Mouse (Mus musculus): ENCODE results near the gene Dner.
A peak's percentile ranks its signal among the peaks of the same experiment; 100 is the strongest.
"Not testable (repeated sequence)": the region's sequence is repeated elsewhere in the genome, so short reads cannot be mapped to it uniquely, and the experiment has no call there.

Gene Dner

DNA sequence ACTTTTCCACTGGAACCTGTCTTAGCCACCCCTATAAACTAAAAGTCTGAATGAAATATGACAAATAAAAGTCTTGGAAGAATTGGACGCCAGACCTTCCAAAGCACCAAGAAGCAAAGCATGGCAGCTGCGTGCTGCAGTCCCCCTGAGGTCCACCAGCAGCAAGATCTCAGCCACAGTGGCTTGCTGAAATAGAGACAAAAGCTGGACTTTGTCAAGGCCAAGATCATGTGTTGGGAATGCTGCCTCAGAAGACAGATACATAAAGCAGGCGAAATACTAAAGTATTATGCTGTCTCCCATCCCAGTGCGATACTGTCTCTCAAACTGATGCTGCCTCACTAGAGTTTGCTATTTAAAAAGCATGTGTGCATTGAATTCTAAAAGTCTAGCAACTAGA lies 296.9 kb downstream of the Dner start:
- no peak for DNase-seq (ENCODE audit: low read depth, low spot score)

DNA sequence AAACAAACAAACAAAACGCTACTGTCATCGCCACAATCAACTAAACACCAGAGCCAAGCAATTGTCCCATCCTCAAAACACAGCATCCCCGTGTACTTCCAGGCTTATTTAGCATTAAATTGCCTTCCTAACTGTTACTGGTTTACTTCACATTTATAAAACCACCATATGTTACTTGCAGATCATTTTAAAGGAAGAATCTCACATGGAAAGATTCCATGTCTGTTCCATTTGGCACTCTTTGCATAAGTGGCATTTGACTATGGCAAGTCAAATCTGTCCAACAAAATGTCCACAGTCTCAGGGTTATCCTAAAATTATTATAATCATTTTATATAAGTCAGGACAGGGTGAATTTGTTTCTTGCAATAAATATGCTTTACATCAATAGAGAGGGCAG lies 299.2 kb downstream of the Dner start:
- DNase-seq (ENCODE audit: low read depth, low spot score), result no peak

DNA sequence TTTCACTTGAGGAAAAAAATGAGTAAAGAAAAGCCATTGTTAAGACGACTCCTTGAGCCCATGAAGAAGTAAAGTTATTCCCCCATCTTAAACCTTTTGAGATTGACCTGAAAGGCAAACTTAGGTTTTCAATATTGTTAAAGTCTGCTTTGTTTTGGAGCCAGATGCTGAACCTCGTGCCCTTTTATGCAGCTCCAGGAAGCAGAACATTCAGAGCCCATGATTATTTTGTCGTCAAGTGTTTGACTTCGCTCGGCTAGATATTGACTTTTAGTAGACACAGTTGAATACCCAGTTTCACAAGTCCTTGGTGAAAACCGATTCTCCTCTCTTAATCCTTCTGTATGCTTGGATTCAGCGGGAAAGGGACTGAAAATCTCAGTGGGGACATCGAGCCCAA lies 300.1 kb downstream of the Dner start:
- no peak for DNase-seq (ENCODE audit: low read depth, low spot score)

DNA sequence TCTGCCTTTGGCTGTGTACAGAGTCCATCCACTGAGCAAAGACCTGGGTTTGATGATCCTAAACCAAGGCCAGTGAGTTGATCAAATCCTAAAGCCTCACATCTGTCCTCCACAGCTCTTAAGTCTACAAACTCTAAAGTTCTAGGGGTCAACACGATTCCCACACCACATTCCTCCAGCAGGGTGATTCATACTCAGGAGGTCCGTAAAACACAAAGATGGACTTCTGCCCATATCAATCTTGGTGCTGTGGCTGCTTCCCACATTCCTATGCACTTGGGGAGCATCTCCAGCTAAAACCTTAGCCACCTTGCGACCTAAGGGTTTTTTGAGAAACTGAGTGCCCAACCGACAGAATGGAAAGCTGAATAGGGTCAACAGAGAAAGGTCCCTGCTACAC lies 305.1 kb downstream of the Dner start:
- DNase-seq (ENCODE audit: low read depth, low spot score), result no peak

DNA sequence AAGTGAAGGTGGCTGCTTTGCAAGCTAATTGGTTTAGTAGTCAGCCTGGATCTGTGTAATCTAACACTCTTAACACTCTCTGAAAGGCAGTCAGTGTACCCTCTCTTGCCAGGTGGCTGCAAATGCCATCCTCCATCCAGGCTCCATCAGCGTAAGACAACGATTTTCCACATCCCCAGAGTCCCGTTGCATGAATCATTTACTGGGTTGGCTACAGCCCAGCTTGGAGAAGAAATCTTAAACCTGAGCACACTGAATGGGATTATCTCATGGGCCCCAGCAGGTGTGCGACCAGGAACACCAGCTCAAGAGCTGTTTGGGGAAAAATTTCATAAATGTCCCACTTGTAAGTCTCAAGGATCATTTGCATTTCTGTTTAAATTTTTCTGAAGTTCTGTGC lies 308.4 kb downstream of the Dner start:
- no peak for DNase-seq (ENCODE audit: low read depth, low spot score)

DNA sequence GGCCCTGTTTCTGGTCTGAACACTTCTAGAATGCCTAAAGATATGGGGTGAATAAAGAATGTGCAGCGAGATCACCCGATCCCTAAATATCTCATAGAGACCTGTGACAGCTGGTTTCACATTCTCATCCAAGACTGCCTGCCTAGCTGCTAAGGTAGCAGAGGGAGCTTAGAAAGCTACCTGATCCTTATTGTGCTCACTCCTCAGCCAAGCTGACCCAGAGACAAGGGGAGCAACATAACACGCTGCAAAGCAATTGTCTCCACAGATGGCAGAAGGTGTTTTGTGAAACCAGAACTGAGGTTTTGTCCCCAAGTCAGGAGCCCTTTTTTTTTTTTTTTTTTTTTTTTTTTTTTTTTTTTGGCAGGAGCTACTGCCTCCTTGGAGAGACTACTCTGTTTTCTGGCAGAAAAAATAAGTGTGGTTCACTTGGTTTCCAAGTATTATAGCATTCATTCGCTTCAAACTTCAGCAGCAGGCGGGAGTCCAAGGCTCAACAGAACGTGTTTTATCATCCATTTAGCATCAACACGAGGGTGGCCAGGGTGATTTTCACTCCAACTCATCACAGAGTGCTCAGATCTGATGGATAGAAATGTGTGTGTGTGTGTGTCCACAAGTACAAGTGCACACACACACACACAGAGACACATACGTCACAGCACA lies 309.4 kb downstream of the Dner start:
- DNase-seq (ENCODE audit: low read depth, low spot score), result no peak

DNA sequence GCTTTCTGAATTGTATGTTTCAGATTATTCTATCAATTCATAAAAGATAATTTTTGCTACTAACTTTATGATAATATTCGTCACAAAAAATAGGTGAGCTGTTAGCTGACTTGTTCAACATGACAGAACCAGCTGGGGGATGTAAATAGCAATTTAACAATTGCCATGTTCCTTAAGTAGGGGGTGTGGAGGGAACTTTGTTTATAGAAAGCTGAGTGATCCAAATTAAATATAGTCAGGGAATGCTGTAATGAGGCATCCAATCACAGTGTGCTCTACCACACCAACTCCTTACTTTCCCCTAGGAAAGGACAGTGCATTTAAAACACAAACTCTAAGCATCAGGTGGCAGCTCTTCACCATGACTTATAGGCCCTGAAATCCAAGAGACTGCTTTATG lies 313.3 kb downstream of the Dner start:
- DNase-seq (ENCODE audit: low read depth, low spot score), result no peak

DNA sequence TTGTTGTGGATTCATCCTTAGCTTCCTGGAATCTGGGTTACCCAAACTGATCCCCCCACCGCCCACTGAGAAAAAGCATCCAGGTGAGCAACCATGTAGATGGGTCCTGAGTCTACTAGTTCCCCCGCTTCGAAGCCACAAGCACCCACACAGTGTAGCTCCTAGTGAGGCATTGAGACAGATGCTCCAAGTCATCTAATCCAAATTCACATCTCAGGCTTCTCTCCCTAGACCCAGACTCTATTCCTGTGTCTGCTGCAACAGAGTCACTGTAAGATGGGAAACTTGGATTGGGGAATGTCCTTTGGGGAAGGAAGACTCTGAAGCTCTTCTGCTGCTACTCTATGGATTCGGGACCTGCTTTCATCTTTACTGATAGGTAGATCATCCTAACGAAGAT lies 314.0 kb downstream of the Dner start:
- DNase-seq (ENCODE audit: low read depth, low spot score), result no peak

DNA sequence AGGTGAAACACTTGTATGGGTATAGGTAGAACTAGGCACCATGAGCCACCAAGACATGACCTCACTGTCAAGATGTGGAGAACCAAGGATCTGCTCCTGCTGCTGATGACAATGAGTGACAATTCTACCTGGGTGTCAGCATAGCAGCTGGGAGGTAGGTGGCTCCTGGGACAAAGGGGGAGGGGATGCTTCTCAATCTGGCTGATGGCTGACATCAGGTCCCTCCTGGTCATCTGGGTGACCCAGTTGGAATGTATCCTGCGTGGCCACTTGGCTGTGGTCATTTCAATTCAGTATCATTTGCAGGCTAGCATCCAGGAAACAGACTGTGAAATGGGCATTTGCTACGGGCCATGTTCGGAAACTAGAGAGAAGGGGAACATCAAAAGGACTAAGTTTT lies 315.1 kb downstream of the Dner start:
- no peak for DNase-seq (ENCODE audit: low read depth, low spot score)

DNA sequence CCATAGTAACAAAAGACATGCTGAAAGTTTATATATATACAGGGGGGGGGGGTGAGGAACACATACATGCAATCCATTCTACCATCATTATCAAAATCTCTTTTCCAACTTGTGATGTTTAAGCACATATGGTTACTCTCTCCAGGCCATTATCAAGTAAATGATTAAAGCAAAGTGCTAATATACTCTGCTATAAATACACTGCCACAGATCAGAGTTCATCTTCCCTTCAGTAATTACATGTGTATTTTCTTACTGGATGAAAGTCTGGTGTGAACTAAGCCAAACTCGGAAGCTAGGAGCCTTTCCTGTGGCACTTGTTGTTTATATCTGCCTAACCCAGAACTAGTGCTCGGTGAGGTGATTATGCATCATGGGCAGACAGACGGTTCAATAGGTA lies 328.3 kb downstream of the Dner start:
- DNase-seq (ENCODE audit: low read depth, low spot score), result no peak

DNA sequence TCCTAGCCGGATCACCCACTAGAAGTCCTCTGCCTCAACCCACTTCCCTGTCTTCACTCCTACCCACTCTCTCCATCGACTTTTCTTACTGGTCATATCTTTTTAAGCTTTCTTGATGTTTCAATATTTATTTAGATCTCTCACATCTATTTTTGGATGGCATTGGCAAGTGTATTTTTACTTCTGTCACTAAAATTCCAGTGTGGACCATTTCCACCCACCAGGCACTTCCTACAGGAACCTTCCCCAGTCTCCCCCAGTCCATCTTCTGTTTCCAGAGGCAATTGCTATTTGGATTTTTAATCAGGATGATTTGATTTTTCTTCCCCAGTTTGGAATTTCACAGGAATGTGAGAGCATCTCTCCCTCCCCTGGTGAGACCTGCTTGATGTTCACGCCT lies 329.5 kb downstream of the Dner start:
- DNase-seq (ENCODE audit: low read depth, low spot score), result no peak

DNA sequence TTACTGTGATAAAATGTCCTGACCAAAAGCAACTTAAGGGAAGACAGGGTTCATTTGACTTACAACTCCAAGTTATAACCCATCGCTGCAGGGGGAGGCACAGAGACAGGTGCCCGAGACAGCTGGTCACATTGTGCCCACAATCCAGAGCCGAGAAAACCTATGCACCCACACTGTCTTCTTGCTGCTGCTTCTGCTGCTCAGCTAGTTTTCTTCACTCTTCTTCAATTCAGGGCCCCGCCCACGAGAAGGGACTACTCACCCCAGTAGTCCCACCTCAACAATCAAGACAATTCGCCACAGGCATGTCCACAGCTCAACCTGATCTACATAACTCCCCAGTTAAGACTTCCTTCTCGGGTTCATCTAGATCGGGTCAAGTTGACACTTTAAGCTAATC lies 332.1 kb downstream of the Dner start, which contains the start of gene Pid1:
TSS of gene Pid1 (minus strand) at position 214 of the 400 bp plus-strand sequence.
- DNase-seq (ENCODE audit: low read depth, low spot score), result no peak

DNA sequence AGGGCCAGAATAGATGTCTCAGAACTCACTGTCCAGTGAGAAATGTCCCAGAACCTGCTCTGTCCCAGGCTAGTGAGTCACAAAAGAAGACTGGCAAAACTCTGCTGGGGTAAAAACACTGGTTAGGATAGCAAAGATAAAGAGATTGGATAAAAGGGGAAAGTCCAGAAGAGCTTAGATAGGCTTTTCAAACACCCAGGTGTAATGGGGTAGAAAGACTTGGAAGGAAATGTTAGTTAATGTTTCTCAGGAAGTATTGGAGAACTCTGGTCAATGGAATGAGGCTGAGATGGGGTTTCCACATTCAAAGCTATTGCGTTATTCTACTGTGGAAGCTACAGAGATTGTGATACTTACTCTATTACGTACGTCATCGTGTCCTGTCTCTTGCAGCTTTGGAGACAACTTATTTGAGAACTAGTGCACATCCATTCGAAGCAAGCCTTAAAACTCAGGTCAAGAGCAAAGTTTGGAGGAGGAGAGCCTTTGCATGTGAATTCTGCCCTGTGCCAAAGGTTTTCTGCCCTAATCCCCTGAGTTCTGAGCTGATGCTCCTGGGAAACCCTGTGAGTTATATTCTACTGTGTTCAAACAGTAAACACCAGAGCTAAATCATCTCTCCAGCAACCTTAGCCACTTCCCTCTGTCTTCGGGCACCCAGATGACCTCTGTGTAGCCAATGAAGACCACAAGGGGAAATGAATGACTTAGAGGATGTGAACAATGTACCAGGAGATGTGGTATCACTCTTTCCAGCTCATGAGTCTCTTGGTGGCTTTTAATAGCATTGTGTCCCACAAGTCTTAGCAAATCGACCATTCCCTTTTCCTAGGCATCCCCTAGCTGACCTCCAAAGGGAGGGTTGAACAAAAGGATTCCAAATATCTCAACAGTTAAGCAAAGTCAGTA lies 333.1 kb downstream of the Dner start:
- no peak for DNase-seq (ENCODE audit: low read depth, low spot score)

DNA sequence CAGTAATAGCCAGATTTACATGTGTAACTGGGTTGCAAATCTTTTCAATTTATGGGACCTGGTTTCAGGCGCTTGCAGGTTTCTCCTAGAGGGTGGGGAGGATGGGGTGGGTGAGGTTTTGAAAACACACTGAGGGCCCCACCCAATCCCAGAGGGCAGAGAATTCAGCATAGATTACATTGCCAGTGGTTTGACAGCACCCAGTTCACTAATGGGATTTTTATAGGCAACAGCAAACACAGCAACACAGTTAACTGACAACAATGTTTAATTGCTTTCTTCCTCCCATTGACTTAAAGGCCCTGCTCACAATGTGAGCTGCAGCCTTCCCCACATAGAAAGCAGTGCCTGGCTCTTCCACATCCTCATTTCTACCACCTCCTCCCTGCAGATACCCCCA lies 333.8 kb downstream of the Dner start:
- DNase-seq (ENCODE audit: low read depth, low spot score), result no peak

DNA sequence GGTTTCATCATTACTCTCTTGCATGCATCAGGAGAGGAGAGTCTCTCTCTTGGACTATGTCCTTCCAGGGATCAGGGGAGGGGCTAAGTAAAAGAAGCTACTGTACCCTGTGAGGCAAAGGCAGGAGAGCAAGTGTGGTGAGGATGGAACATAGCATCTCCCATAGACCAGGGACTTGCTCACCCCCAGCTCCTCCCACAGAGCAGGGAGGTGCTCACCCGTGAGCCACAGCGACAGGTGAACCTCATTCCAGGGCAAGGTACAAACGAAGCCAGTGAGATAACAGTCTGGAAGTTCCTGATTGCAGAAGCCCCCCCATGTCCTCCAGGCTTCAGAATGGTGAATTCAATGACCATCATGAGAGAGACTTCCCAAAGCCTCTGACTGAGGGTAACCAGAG lies 334.6 kb downstream of the Dner start:
- DNase-seq (ENCODE audit: low read depth, low spot score), result no peak

DNA sequence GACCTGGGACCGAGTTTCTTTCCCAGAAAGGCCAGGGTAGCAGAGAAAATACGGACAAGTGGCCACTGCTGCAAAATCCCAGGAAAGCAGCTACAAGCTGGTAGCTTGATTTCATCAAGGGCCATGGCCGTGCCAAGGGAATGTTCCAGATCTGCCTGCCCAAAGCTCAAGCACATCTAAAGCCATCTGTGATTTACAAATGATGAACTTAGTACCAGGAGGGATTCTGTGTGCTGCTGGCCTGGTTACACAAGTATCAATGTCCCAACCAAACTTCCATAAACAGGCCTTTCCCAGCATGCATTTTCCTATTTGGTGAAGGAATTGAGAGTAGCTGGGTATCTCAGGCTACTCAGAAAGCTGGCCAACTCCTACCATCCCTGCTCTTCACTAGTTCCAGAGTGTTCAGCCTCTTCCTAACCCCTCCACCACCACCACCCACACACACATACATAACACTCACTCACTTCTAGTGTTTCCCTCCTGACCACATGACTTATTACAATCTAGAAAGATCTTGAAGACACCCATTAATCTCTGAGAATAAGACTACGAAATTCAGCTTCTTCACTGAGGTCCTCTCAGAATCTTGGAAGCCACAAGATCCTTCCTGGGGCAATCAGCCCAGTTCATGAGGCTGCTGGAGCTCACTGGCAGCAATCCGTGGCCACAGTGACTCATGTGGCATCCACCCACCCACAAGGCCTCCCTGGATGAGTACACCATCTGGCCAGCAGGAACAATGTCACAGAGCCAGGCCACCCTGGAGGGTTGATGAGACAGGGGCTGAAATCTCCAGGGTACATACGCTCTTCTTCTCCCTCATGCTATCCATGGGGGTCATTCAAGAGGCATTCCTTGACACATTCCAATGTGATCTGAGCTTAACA lies 336.2 kb downstream of the Dner start:
- no peak for DNase-seq (ENCODE audit: low read depth, low spot score)

DNA sequence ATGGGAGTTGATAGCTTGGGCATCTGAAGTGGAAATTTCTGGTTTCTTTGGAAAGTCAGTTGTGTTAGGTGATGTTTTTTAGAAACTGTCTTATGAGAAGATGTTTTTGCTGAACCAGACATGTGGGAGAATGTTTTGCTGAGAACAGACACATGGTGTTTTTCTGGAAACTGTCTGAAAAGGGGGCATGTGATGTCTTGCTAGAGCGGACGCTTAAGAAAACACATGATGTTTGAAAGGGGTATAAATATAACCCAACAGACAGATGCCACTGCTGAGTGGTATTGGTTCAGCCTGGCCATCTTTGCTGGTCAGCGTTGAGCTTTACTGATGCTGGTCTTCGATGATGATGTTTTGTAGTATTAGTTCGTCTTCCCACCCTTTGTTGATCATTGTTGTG lies 338.8 kb downstream of the Dner start:
- DNase-seq (ENCODE audit: low read depth, low spot score), result no peak

DNA sequence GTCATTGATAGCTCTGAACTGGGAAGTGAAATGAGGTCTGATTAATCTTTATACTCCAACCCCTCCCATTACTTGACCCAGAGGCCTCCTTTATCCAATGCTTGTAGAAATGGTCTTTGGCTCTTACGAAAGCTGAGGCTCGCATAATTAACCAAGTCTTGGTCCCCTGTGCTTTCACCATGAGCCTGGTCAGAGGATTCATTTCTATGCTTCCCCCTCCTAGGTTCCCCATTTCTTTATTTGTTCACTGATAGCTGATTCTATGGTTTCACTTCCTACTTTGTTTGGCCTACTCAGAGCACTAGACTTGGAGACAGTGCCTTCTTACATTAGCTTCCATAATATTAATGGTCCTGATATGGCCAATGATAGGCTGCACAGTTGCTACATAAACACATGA lies 345.8 kb downstream of the Dner start:
- peak; percentile 49 for DNase-seq (ENCODE audit: low read depth, low spot score)

DNA sequence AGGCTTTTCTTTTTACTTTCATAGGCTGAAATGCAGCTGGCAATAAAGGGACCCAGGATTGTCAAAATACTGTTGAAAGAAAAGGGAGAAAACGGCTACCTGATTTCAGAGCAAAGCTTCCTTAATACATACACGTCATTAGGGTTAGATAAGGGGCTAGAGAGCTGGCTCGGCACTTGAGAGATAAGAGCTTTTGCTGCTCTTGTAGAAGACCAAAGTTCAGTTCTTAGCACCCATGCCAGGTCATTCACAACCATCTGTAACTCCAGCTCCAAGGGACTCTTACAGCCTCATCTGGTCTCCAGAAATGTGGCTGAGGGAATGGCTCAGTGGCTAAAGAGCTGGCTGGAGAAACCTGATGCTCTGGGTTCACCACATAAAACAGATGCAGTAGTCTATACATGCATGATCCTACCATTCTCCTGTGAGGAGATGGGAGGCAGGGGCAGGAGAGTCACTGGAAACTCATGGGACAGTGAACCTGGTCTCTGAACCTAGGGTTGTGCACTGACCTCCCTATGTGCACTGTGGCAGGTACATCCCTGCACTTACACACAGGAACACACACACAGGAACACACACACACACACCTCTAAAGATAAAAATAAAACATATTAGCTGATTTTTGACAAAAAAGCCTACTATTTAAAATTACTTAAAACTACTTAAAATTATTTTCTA lies 348.1 kb downstream of the Dner start:
- no peak for DNase-seq (ENCODE audit: low read depth, low spot score)

DNA sequence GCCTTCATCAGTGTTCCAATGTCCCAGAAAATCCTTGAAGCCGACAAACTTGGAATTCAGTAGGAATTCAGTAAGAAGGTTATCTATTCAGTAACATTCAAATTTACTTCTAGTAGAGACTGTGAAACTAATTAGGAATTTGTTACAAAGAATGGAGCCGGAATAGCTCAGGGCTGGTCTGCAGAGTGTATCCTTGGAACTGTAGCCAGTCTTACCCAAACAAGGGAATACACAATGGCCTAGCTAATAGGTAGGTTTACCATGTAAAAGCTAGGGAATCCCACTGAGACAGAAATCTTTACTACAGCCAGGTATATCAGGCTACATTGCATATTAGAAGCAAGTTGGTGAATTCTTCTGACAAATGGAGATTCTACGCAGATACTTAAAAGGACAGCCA lies 363.2 kb downstream of the Dner start:
- not testable (repeated sequence) for DNase-seq (ENCODE audit: low read depth, low spot score)

DNA sequence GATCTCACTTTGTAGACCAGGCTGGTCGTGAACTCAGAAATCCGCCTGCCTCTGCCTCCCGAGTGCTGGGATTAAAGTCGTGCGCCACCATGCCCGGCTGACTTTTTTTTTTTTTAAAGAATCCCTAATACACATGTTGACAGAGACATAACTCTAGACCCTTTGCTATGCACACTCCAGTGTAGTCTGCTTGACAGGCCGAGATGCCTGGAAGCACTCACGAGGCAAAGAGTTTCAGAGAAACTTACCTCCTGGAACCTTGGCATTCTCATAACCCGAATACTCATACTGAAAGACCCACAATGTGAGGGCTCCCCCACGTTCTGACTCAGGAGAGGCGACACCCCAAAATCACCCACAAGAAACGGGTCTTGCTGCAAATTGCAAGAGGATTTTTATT lies 364.2 kb downstream of the Dner start:
- not testable (repeated sequence) for DNase-seq (ENCODE audit: low read depth, low spot score)

DNA sequence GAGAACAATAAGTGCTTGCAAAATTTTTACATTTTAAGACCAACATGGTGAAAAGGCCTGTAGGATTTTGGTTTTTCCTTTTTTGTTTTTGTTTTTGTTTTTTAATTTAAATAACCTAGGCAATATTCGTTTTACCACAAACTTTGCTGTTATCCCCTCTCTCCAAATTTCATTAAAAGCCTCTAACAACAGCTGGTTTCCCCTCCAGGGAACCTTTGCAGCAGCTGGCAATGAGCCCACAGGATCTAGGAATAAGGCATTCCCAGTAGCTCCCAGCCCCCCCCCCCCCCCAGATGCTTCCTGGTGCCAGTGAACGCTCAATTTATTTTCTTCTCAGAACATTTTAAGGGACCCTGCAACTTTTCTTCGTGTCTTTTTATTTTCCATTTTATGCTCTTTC lies 370.7 kb downstream of the Dner start:
- no peak for DNase-seq (ENCODE audit: low read depth, low spot score)
